In genomic region chr4:24720834-24721233, GRCm38 (mm10) we compare ENCODE assay signal across 8 mouse cellular contexts.
DNase-seq lines count a peak whose midpoint lies in the region; ATAC-seq and TF ChIP-seq lines count a peak whose summit lies in the region.

No protein-coding gene starts in this region.

- no peaks in the 10 kb centered on the region for H3K4me1 ChIP-seq in midbrain, embryonic 11.5 days (ENCODE audit: control insufficient read depth, insufficient read depth, low read length)
- no peaks in the 10 kb centered on the region for H3K4me1 ChIP-seq in midbrain, embryonic 10.5 days
- H3K4me1 ChIP-seq in forebrain, embryonic 14.5 days (ENCODE audit: control insufficient read depth, insufficient read depth, low read length), result no peaks in the 10 kb centered on the region
- H3K4me1 ChIP-seq in neural tube, embryonic 13.5 days (replicated peaks), result no peaks in the 10 kb centered on the region

- H3K4me2 ChIP-seq in midbrain, embryonic 11.5 days, result no peak overlapping the region
- H3K4me2 ChIP-seq in forebrain, embryonic 14.5 days (ENCODE audit: low read length), result no peak overlapping the region
- H3K4me2 ChIP-seq in neural tube, embryonic 13.5 days, result no peak overlapping the region

- no peaks in the 10 kb centered on the region for H3K36me3 ChIP-seq in midbrain, embryonic 11.5 days (ENCODE audit: control insufficient read depth, insufficient read depth, low read length)
- H3K36me3 ChIP-seq in midbrain, embryonic 10.5 days, result no peaks in the 10 kb centered on the region
- H3K36me3 ChIP-seq in forebrain, embryonic 14.5 days (ENCODE audit: control insufficient read depth, insufficient read depth, low read length), result no peaks in the 10 kb centered on the region
- H3K36me3 ChIP-seq in neural tube, embryonic 13.5 days, result no peaks in the 10 kb centered on the region

- no peak overlapping the region for H3K9ac ChIP-seq in midbrain, embryonic 11.5 days (ENCODE audit: low read length)
- no peak overlapping the region for H3K9ac ChIP-seq in forebrain, embryonic 14.5 days (ENCODE audit: low read length)
- H3K9ac ChIP-seq in neural tube, embryonic 13.5 days, result no peak overlapping the region

- H3K9me3 ChIP-seq in midbrain, embryonic 11.5 days (ENCODE audit: control insufficient read depth, low read length), result no peaks in the 10 kb centered on the region
- no peaks in the 10 kb centered on the region for H3K9me3 ChIP-seq in midbrain, embryonic 10.5 days (replicated peaks)
- no peaks in the 10 kb centered on the region for H3K9me3 ChIP-seq in forebrain, embryonic 14.5 days (replicated peaks; ENCODE audit: control insufficient read depth, low read length)
- no peaks in the 10 kb centered on the region for H3K9me3 ChIP-seq in neural tube, embryonic 13.5 days

- no peaks in the 10 kb centered on the region for H3K27me3 ChIP-seq in midbrain, embryonic 11.5 days (ENCODE audit: control insufficient read depth, insufficient read depth, low read length)
- H3K27me3 ChIP-seq in midbrain, embryonic 10.5 days (ENCODE audit: low read depth, poor library complexity, severe bottlenecking), result no peaks in the 10 kb centered on the region
- no peaks in the 10 kb centered on the region for H3K27me3 ChIP-seq in forebrain, embryonic 14.5 days (replicated peaks; ENCODE audit: control insufficient read depth, insufficient read depth, low read length)
- H3K27me3 ChIP-seq in neural tube, embryonic 13.5 days, result no peaks in the 10 kb centered on the region

- no peak for TF ChIP-seq POLR2A in brain, embryonic 14.5 days (IDR thresholded peaks at IDR 0.05; ENCODE audit: borderline replicate concordance, extremely low read depth, insufficient read depth, insufficient read length, poor library complexity, severe bottlenecking)

- no peak overlapping the region for H3K4me3 ChIP-seq in midbrain, embryonic 11.5 days (ENCODE audit: low read depth, low read length)
- no peak overlapping the region for H3K4me3 ChIP-seq in midbrain, embryonic 10.5 days
- no peak overlapping the region for H3K4me3 ChIP-seq in forebrain, embryonic 14.5 days (ENCODE audit: low read depth, low read length)
- H3K4me3 ChIP-seq in neural tube, embryonic 13.5 days, result no peak overlapping the region

- peak; percentile 73 for ATAC-seq in midbrain, embryonic 11.5 days (ENCODE audit: low FRiP score)
- ATAC-seq in forebrain, embryonic 14.5 days, result peak; percentile 77
- peak; percentile 56; the same call in 1 of the 2 replicates for ATAC-seq in neural tube, embryonic 13.5 days (ENCODE audit: low read depth)
- ATAC-seq in CD4-positive, CD25-positive, alpha-beta regulatory T cell, adult 4 months, result no peak

- H3K27ac ChIP-seq in midbrain, embryonic 11.5 days (ENCODE audit: low read depth, low read length), result no peak overlapping the region
- no peak overlapping the region for H3K27ac ChIP-seq in midbrain, embryonic 10.5 days (replicated peaks)
- no peak overlapping the region for H3K27ac ChIP-seq in forebrain, embryonic 14.5 days (ENCODE audit: low read depth, low read length)
- no peak overlapping the region for H3K27ac ChIP-seq in neural tube, embryonic 13.5 days (replicated peaks)

- TF ChIP-seq CTCF in brain, embryonic 14.5 days (IDR thresholded peaks at IDR 0.05; ENCODE audit: borderline replicate concordance, extremely low read depth, insufficient read depth, insufficient read length), result peak; percentile 41; the same call in 1 of the 2 replicates

- WGBS in midbrain, embryonic 11.5 days, result 32% methylated on average over 3 of the region's 3 CpGs
- 31% methylated on average over 3 of the region's 3 CpGs for WGBS in midbrain, embryonic 10.5 days
- WGBS in forebrain, embryonic 14.5 days, result 43% methylated on average over 3 of the region's 3 CpGs
- WGBS in neural tube, embryonic 13.5 days, result 32% methylated on average over 3 of the region's 3 CpGs

- peak; percentile 91 for DNase-seq in midbrain, embryonic 11.5 days (ENCODE audit: low spot score, missing footprints)
- no peak for DNase-seq in midbrain, embryonic 10.5 days (ENCODE audit: low spot score)
- DNase-seq in brain, embryonic 14.5 days (ENCODE audit: low read depth), result peak; percentile 80
- peak; percentile 88 for DNase-seq in forebrain, embryonic 14.5 days (ENCODE audit: low spot score)
- DNase-seq in kidney, adult 18-20 months, result peak; percentile 43
- DNase-seq in left cerebral cortex, postnatal 14 days (ENCODE audit: low spot score in 2 of 2), result peak; percentile 79 to 81

- intact Hi-C loops in left cerebral cortex, postnatal 14 days (cut with DNase I), result loop anchor here (2.0 to 5.0 kb wide), 2 partner anchors 71 to 176 kb away; no protein-coding TSS in a partner anchor
